Mouse (Mus musculus): ENCODE measurements around the gene Carmil2. TPM values are rescaled to one million over a fixed set of nuclear protein-coding genes. Genes with fewer than 3 reads are reported as not detected.

Gene Carmil2
- total and polyA plus RNA-seq, 3 experiments: 2.0 to 33.2 (median 7.6) TPM

DNA sequence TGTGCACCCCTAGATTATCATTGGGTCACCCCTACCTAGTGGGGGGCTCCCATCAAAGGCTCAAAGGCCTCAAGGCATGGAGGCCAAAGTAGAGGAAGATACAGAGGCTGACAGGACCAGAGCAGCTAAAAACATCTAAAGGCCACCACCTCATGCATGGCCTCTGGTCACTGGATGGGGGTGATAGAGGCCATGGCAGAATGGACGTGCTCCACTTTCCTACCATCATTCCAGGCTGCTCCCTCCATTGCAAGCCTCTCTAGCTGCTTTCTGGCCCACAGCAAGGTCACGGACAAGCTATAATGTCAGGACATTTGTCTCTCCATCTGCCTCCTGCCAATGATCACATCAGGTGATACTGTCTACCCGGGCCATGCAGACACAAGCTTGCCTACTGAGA lies 26.2 kb downstream of the Carmil2 start:
- Histone ChIP-seq H3K4me3 (replicated peaks in 1 of 3; ENCODE audit: low read depth in 2 of 3, low read length in 2 of 3, poor library complexity in 1 of 3) (no peak overlapping the region), H3K79me2 (replicated peaks; ENCODE audit: control insufficient read depth, extremely low read depth, insufficient read depth, poor library complexity, severe bottlenecking) (no peaks in the 10 kb centered on the region), H3K9me3 (replicated peaks; ENCODE audit: low read length) (no peaks in the 10 kb centered on the region), H3K27ac (ENCODE audit: insufficient read depth, low read depth) (no peak overlapping the region), H3K4me1 (ENCODE audit: control insufficient read depth in 1 of 2, insufficient read depth in 2 of 2) (peaks cover 0 to 3% of the 10 kb centered on the region in 2 experiments; a peak in 2 of 4 replicates), H3K27me3 (replicated peaks) (no peaks in the 10 kb centered on the region), H3K9ac (ENCODE audit: insufficient read depth, low read depth) (no peak overlapping the region), H3K36me3 (replicated peaks in 1 of 2; ENCODE audit: control insufficient read depth in 1 of 2, insufficient read depth in 1 of 2, low read length in 1 of 2) (peaks cover 0 to 9% of the 10 kb centered on the region in 2 experiments), H3K4me2 (ENCODE audit: insufficient read depth, low read depth, poor library complexity, severe bottlenecking) (no peak overlapping the region)
- in situ Hi-C loops (cut with MboI; ENCODE audit: low pct_ligation_motif_present, low pct_unique_long_range_greater_than_20kb, low sequenced_read_pairs): loop anchor here (5.0 to 25.0 kb wide), 2 partner anchors 215 to 325 kb away; no protein-coding TSS in a partner anchor
- no peak for DNase-seq (ENCODE audit: extremely low read depth)
- TF ChIP-seq RAD21 (IDR thresholded peaks at IDR 0.05; ENCODE audit: low read depth, low read length) (no peak), TBP (conservative IDR thresholded peaks at IDR 0.05; ENCODE audit: low read depth, low read length) (no peak), POLR2AphosphoS2 (IDR thresholded peaks at IDR 0.05; ENCODE audit: low read depth, low read length) (no peak), ETS1 (conservative IDR thresholded peaks at IDR 0.05; ENCODE audit: low read depth, low read length) (no peak)
- dilution Hi-C loops (cut with MboI; ENCODE audit: extremely low pct_ligation_motif_present, extremely low pct_unique_long_range_greater_than_20kb, low sequenced_read_pairs): no loop called here

DNA sequence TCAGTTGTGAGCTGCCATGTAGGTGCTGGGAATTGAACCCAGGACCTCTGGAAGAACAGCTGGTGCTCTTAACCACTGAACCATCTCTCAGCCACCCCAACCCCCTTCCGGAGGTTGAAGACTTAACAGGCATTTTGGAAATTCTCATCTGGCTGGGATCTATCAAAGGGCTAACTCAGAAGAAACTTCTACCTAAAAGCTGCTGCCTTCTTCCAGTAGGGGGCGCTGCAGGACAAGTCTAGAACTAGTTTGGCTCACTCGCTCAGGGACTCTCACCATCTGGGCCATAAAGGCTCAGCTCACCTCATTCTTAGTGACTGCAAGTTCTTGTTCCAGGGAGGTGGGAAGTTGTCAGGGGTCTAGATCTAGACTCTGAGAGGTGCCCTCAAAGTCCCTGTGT lies 28.1 kb downstream of the Carmil2 start:
- Histone ChIP-seq H3K4me1 (ENCODE audit: control insufficient read depth in 1 of 2, insufficient read depth in 2 of 2) (no peaks in the 10 kb centered on the region), H3K27ac (ENCODE audit: insufficient read depth, low read depth) (no peak overlapping the region), H3K27me3 (replicated peaks) (no peaks in the 10 kb centered on the region), H3K36me3 (replicated peaks in 1 of 2; ENCODE audit: control insufficient read depth in 1 of 2, insufficient read depth in 1 of 2, low read length in 1 of 2) (peaks cover 0 to 11% of the 10 kb centered on the region in 2 experiments), H3K79me2 (replicated peaks; ENCODE audit: control insufficient read depth, extremely low read depth, insufficient read depth, poor library complexity, severe bottlenecking) (no peaks in the 10 kb centered on the region), H3K4me2 (ENCODE audit: insufficient read depth, low read depth, poor library complexity, severe bottlenecking) (no peak overlapping the region), H3K9ac (ENCODE audit: insufficient read depth, low read depth) (no peak overlapping the region), H3K4me3 (replicated peaks in 1 of 3; ENCODE audit: low read depth in 2 of 3, low read length in 2 of 3, poor library complexity in 1 of 3) (no peak overlapping the region), H3K9me3 (replicated peaks; ENCODE audit: low read length) (no peaks in the 10 kb centered on the region)
- DNase-seq (ENCODE audit: extremely low read depth): peak; percentile 92
- no peak for TF ChIP-seq POLR2A (IDR thresholded peaks at IDR 0.05; ENCODE audit: low read depth, low read length)
- no peak for TF ChIP-seq MAZ (IDR thresholded peaks at IDR 0.05; ENCODE audit: low read depth, low read length)
- peak; percentile 84 for TF ChIP-seq SMC3 (IDR thresholded peaks at IDR 0.05; ENCODE audit: low read depth, low read length)
- TF ChIP-seq TBP (conservative IDR thresholded peaks at IDR 0.05; ENCODE audit: low read depth, low read length): peak; percentile 84
- no peak for TF ChIP-seq MEF2A (IDR thresholded peaks at IDR 0.05; ENCODE audit: borderline replicate concordance, low read depth, low read length)
- no peak for TF ChIP-seq KAT2A (IDR thresholded peaks at IDR 0.05; ENCODE audit: insufficient replicate concordance, low read length)
- 0 out of 2 replicates have a peak, but pooled peaks have one; percentile 12 for TF ChIP-seq NRF1 (IDR thresholded peaks at IDR 0.05; ENCODE audit: low read depth, low read length)
- TF ChIP-seq JUN (IDR thresholded peaks at IDR 0.05; ENCODE audit: insufficient read depth, low read depth, low read length): no peak
- no peak for TF ChIP-seq UBTF (IDR thresholded peaks at IDR 0.05; ENCODE audit: low read depth, low read length)
- no peak for TF ChIP-seq GABPA (IDR thresholded peaks at IDR 0.05; ENCODE audit: insufficient replicate concordance, low read depth, low read length)
- TF ChIP-seq POLR2AphosphoS2 (IDR thresholded peaks at IDR 0.05; ENCODE audit: low read depth, low read length): no peak
- no peak for TF ChIP-seq USF2 (conservative IDR thresholded peaks at IDR 0.05; ENCODE audit: low read depth, low read length)
- no peak for TF ChIP-seq USF1 (IDR thresholded peaks at IDR 0.05; ENCODE audit: low read depth, low read length)
- TF ChIP-seq RAD21 (IDR thresholded peaks at IDR 0.05; ENCODE audit: low read depth, low read length): peak; percentile 93
- TF ChIP-seq JUND (conservative IDR thresholded peaks at IDR 0.05; ENCODE audit: low read depth, low read length): no peak
- peak; percentile 79 to 94 for TF ChIP-seq CTCF (conservative IDR thresholded peaks at IDR 0.05 in 1 of 2, IDR thresholded peaks at IDR 0.05 in 1 of 2; ENCODE audit: low read depth in 2 of 2, low read length in 2 of 2)
- peak; percentile 66 for TF ChIP-seq ZC3H11A (IDR thresholded peaks at IDR 0.05; ENCODE audit: low read depth, low read length)
- dilution Hi-C loops (cut with MboI; ENCODE audit: extremely low pct_ligation_motif_present, extremely low pct_unique_long_range_greater_than_20kb, low sequenced_read_pairs) (no loop called here), in situ Hi-C loops (cut with MboI; ENCODE audit: low pct_ligation_motif_present, low pct_unique_long_range_greater_than_20kb, low sequenced_read_pairs) (loop anchor here (5.0 to 25.0 kb wide), 2 partner anchors 213 to 323 kb away; no protein-coding TSS in a partner anchor)
